Mouse (Mus musculus) cerebellum, adult 11-12 months (tissue): ENCODE data around the gene Gramd1c.

Experiments
- DNase-seq: peaks from one replicate; pipeline ENCODE4 v3.0.0; 2022

The Gramd1c gene

GRCm38 (mm10) chr16:43951591-43951990 lies 111.6 kb downstream of the Gramd1c start:
- DNase-seq = no peak

GRCm38 (mm10) chr16:43945869-43946268 lies 117.3 kb downstream of the Gramd1c start:
- no peak for DNase-seq

- no peak for DNase-seq
Observed at GRCm38 (mm10) chr16:43945351-43945750, 117.8 kb downstream of the Gramd1c start.

- DNase-seq = no peak
Observed at GRCm38 (mm10) chr16:43940846-43941245, 122.3 kb downstream of the Gramd1c start.

GRCm38 (mm10) chr16:43935892-43936291 lies 127.3 kb downstream of the Gramd1c start:
- no peak for DNase-seq

- no peak for DNase-seq
Observed at GRCm38 (mm10) chr16:43935367-43935766, 127.8 kb downstream of the Gramd1c start.

GRCm38 (mm10) chr16:43934856-43935255 lies 128.3 kb downstream of the Gramd1c start:
- no peak for DNase-seq

GRCm38 (mm10) chr16:43933041-43933440 lies 130.1 kb downstream of the Gramd1c start:
- DNase-seq = no peak

- no peak for DNase-seq
Observed at GRCm38 (mm10) chr16:43932319-43932718, 130.8 kb downstream of the Gramd1c start.

- no peak for DNase-seq
Observed at GRCm38 (mm10) chr16:43931502-43931901, 131.6 kb downstream of the Gramd1c start.

GRCm38 (mm10) chr16:43930577-43930976 lies 132.6 kb downstream of the Gramd1c start:
- no peak for DNase-seq
